Mouse (Mus musculus): Measurements from ENCODE around the gene Adra2b.

GRCm38 (mm10) chr2:127315155-127315470 is 47.9 kb upstream of the Adra2b start:
- TF ChIP-seq ELF1 (IDR thresholded peaks at IDR 0.05; ENCODE audit: low read depth, low read length): no peak
- no peak for TF ChIP-seq HCFC1 (IDR thresholded peaks at IDR 0.05; ENCODE audit: low read depth, low read length)
- no peak for TF ChIP-seq CTCF (IDR thresholded peaks at IDR 0.05 in 2 of 3, conservative IDR thresholded peaks at IDR 0.05 in 1 of 3; ENCODE audit: control insufficient read depth in 1 of 3, insufficient read depth in 1 of 3, low read depth in 2 of 3, low read length in 3 of 3, poor library complexity in 1 of 3, severe bottlenecking in 1 of 3)
- no peak for TF ChIP-seq RAD21 (IDR thresholded peaks at IDR 0.05; ENCODE audit: low read depth, low read length)
- no peak for TF ChIP-seq SMC3 (IDR thresholded peaks at IDR 0.05; ENCODE audit: low read depth, low read length)
- TF ChIP-seq TBP (IDR thresholded peaks at IDR 0.05; ENCODE audit: low read depth, low read length): no peak
- TF ChIP-seq CHD1 (IDR thresholded peaks at IDR 0.05; ENCODE audit: low read depth, low read length): no peak
- no peak for TF ChIP-seq POLR2A (IDR thresholded peaks at IDR 0.05; ENCODE audit: control insufficient read depth in 1 of 2, insufficient read depth in 1 of 2, low read depth in 1 of 2, low read length in 2 of 2, poor library complexity in 1 of 2)
- TF ChIP-seq POLR2AphosphoS2 (IDR thresholded peaks at IDR 0.05; ENCODE audit: low read length): no peak
- no peak for TF ChIP-seq MAFK (IDR thresholded peaks at IDR 0.05; ENCODE audit: borderline replicate concordance, low read depth, low read length)
